Mouse (Mus musculus) midbrain, embryonic 13.5 days (tissue): ENCODE measurements at regions not wholly inside any gene's neighbourhood (a gene's known extent, or its start where the extent isn't known, plus 50 kb on each side); places are given as distances from the start of the nearest gene placed in this dataset.

Source experiments
- ATAC-seq: fragments of 200-750 bp; cut with Nextera tagmentation; 2 replicates; pipeline ENCODE4 v1.8.0; 2017; ENCODE audit warnings: mild to moderate bottlenecking, moderate TSS enrichment, moderate library complexity
- H3K27ac ChIP-seq: fragments of 300-500 bp; sonication (generic); 2 replicates; pipeline ENCODE4 v1.5.1; 2015; ENCODE audit warnings: inconsistent platforms, mild to moderate bottlenecking, moderate library complexity
- H3K27me3 ChIP-seq: fragments of 300-500 bp; sonication (generic); 2 replicates; pipeline ENCODE4 v1.6.1; 2015; ENCODE audit warnings: mild to moderate bottlenecking, inconsistent platforms
- H3K36me3 ChIP-seq: fragments of 300-500 bp; sonication (generic); 2 replicates; pipeline ENCODE4 v1.6.1; 2015; ENCODE audit warnings: mild to moderate bottlenecking, inconsistent platforms
- H3K4me1 ChIP-seq: fragments of 300-500 bp; sonication (generic); replicated peaks from 2 replicates; pipeline ENCODE4 v1.6.1; 2015; ENCODE audit warnings: inconsistent platforms
- H3K4me2 ChIP-seq: fragments of 300-500 bp; sonication (generic); replicated peaks from 2 replicates; pipeline ENCODE4 v1.6.1; 2015; ENCODE audit warnings: moderate library complexity, mild to moderate bottlenecking, inconsistent platforms
- H3K4me3 ChIP-seq: fragments of 300-500 bp; sonication (generic); replicated peaks from 2 replicates; pipeline ENCODE4 v1.5.1; 2015; ENCODE audit warnings: mild to moderate bottlenecking, inconsistent platforms
- H3K9ac ChIP-seq: fragments of 300-500 bp; sonication (generic); replicated peaks from 2 replicates; pipeline ENCODE4 v1.6.1; 2015; ENCODE audit warnings: mild to moderate bottlenecking, inconsistent platforms
- H3K9me3 ChIP-seq: fragments of 300-500 bp; sonication (generic); 2 replicates; pipeline ENCODE4 v1.6.1; 2016; ENCODE audit warnings: mild to moderate bottlenecking, inconsistent platforms
- WGBS: fragments of 180-500 bp; shearing (Covaris S2); methylation state at CpG from one replicate; pipeline ENCODE4 v1.1.7; 2015; 5-methylcytosine and 5-hydroxymethylcytosine counted together

DNA sequence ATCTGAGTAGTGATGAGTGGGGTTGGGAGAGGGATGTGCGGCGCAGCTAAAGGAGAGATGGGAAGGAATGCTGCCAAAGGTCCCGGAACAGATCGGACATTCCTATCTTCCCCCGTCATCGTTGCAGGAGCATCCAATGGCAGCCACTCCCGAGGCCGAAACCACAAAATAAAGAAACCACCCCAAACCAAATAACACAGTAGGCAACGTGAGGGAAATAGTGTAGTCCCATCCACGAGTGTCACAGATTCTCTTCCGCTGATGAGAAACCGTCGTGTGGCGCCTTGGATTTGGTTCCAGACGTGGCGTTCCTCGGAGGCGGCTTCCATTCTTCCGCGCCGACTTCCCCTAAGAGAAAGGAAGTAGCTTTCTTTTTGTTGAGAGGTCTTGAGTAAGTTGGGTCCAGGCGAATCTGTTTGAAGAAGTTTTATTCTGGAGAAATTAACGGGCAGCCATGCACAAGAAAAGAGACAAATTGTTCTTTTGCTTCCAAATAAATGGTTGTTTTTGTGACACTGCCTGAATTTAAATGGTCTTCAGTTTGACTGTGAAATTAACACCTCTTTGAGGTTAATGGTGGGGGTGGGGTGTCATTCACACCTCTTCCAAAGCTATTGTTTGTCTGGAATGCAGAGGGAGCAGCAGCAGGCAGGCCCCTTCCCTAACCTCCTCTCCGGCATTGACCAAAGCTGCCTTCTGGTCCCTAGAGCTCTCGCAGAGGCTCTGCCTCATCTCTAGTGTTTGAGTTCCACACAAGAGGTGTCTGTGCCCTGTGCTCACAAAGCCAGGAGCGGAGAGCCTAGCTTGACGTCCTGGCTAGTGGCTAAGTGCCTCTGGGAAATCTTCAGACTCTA, 88.3 kb upstream of the Eomes start:
- Histone ChIP-seq H3K9ac (peak overlapping the region; percentile 36; the same call in 1 of the 2 replicates), H3K4me1 (peaks cover 8% of the 10 kb centered on the region; the same call in 1 of the 2 replicates), H3K36me3 (no peaks in the 10 kb centered on the region), H3K4me2 (peak overlapping the region; percentile 49), H3K4me3 (peak overlapping the region; percentile 30), H3K9me3 (no peaks in the 10 kb centered on the region), H3K27me3 (peaks cover 39% of the 10 kb centered on the region), H3K27ac (no peak overlapping the region)
- no peak for ATAC-seq
- WGBS = 8% methylated on average over 27 of the region's 27 CpGs

DNA sequence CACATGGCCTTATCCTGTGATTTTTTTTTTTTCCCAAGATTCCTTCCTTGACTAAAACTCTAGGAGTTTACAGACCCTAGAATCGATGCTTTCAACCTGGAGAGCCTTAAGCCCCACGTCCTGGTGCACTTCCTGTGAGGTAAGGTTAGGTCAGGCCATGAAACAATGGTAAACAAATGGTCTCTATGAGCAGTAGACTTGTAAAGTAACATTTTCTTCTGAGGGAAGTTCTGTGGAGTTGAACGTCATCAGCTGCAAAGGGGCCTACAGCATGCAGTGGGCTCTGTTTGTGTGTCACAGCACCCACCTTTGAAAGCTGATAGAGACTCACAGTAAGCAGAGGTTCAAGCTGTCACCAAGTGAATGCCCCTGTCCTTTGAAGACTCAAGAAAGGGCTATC, 87.3 kb upstream of the Eomes start:
- no peak for ATAC-seq
- no peak overlapping the region for H3K4me2 ChIP-seq
- H3K9me3 ChIP-seq = no peaks in the 10 kb centered on the region
- no peak overlapping the region for H3K4me3 ChIP-seq
- peaks cover 39% of the 10 kb centered on the region for H3K27me3 ChIP-seq
- no peaks in the 10 kb centered on the region for H3K36me3 ChIP-seq
- WGBS = 80% methylated on average over 3 of the region's 3 CpGs
- H3K9ac ChIP-seq = no peak overlapping the region
- H3K4me1 ChIP-seq = peaks cover 8% of the 10 kb centered on the region; the same call in 1 of the 2 replicates
- no peak overlapping the region for H3K27ac ChIP-seq

DNA sequence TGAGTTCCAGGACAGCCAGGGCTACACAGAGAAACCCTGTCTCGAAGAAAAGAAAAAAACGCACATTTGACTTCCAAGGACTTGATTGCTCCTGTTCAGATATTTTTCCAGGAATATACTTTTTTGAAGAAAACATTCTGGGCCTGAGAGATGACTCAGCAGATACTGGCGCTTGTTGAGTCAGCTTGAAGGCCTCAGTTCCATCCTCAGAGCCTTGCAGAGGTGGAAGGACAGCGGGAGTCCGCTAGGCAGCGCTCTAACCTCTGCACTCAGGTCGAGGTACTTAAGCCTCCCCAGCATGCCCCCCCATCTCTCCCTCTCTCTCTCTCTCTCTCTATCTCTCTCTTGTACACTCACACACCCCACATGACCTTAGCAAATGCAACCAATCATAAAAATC, 86.3 kb upstream of the Eomes start:
- WGBS = 77% methylated on average over 7 of the region's 7 CpGs
- Histone ChIP-seq H3K4me3 (no peak overlapping the region), H3K9me3 (no peaks in the 10 kb centered on the region), H3K4me2 (no peak overlapping the region), H3K27ac (no peak overlapping the region), H3K9ac (no peak overlapping the region), H3K36me3 (no peaks in the 10 kb centered on the region), H3K27me3 (peaks cover 38% of the 10 kb centered on the region), H3K4me1 (peaks cover 8% of the 10 kb centered on the region; the same call in 1 of the 2 replicates)
- ATAC-seq = no peak

DNA sequence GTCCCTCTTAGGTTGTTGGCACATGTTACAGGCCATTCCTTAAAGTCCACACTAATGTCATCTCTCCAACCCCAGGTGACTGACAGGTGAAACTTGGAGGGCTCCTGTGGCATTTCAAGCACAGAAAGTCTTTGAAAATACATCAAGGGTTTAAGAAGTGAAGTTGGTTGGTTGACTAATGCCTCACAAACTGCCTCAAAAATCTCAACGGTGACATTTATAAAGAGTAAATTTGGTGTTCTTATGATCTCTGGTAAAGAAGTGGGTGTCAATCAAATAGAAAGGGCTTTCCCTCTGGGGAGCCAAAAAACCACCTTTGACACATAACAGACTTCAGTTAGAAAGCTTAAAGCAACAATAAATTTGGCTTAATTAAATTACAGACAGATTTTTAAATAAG, 85.2 kb upstream of the Eomes start:
- Histone ChIP-seq H3K4me2 (no peak overlapping the region), H3K27ac (no peak overlapping the region), H3K27me3 (peaks cover 28% of the 10 kb centered on the region), H3K36me3 (no peaks in the 10 kb centered on the region), H3K9ac (no peak overlapping the region), H3K4me1 (peaks cover 8% of the 10 kb centered on the region; the same call in 1 of the 2 replicates), H3K4me3 (no peak overlapping the region), H3K9me3 (no peaks in the 10 kb centered on the region)
- WGBS = 86% methylated on average over 1 of the region's 1 CpGs
- no peak for ATAC-seq

DNA sequence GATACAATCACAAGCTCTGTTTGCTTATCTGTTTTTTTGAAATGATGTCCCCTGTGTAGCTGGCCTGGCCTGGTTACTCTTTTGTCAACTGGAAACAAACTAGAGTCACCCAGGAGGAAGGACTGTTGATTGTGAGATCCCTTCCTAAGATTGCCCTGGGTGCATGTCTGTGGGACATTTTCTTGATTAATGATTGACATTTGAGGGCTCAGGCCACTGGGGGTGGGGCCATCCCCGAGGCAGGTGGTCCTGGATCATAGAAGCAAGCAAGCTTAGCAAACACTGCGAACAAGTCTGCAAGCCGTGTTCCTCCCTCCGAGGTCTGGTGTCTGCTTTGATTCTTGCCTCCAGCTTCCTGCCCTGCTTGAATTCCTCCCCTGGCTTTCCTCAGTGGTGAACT, 84.4 kb upstream of the Eomes start:
- no peaks in the 10 kb centered on the region for H3K36me3 ChIP-seq
- ATAC-seq = no peak
- no peaks in the 10 kb centered on the region for H3K9me3 ChIP-seq
- WGBS = 63% methylated on average over 4 of the region's 4 CpGs
- peaks cover 21% of the 10 kb centered on the region for H3K27me3 ChIP-seq
- no peak overlapping the region for H3K4me2 ChIP-seq
- no peak overlapping the region for H3K27ac ChIP-seq
- H3K4me1 ChIP-seq = peaks cover 8% of the 10 kb centered on the region; the same call in 1 of the 2 replicates
- H3K4me3 ChIP-seq = no peak overlapping the region
- no peak overlapping the region for H3K9ac ChIP-seq

DNA sequence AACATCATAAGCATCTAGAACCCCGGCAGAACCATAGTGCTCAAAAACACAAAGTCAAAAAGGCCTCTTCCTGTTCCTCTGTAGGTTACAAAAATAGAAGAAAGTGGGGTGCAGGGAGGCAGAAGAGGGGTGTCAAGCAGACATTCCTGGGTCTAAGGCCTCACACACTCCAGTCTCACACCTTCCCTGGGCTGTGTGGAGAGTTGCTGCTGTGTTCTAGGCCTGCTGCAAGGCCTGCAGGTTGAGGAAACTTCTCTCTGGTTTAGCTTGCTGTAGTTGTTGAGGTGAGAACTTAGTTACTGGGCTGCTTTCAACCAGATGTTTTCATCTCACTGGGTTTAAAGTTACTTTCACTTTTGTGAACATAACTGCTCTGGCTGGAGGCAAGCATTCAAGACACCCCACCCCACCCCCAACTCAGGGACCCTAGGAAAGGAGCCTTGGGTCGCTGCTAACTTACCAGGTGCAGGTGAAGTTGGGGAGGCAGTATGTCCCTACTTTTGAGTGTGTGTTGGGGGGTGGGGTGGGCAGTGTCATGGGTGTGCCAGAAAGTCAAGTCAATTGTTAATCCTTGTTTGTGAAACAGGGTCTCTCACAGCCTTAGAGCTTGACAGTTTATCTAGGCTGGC, 81.5 kb upstream of the Eomes start:
- no peak for ATAC-seq
- H3K9ac ChIP-seq = no peak overlapping the region
- H3K4me2 ChIP-seq = no peak overlapping the region
- no peak overlapping the region for H3K27ac ChIP-seq
- no peaks in the 10 kb centered on the region for H3K4me1 ChIP-seq
- no peak overlapping the region for H3K4me3 ChIP-seq
- H3K36me3 ChIP-seq = no peaks in the 10 kb centered on the region
- no peaks in the 10 kb centered on the region for H3K27me3 ChIP-seq
- WGBS = 76% methylated on average over 2 of the region's 2 CpGs
- no peaks in the 10 kb centered on the region for H3K9me3 ChIP-seq

DNA sequence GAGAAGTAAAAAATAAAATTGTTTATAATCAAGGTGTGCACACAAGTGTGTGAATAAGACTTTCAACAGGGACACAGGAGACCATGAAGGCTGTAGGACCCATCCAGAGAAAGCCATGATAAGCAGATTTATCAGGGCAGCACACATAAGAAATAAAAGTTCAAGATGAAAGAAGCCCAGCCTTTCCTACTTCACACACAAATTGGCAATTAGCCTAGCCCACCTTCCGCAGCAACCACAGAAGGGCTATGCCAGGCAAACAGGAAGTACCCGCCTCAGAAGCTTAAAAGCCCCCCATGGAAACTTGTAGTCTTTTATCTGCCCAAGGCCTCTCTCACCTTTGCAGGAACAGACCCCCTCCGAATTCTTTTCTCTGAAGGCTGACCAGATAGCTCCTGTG, 77.5 kb upstream of the Eomes start:
- Histone ChIP-seq H3K4me3 (no peak overlapping the region), H3K4me1 (no peaks in the 10 kb centered on the region), H3K9ac (no peak overlapping the region), H3K27ac (no peak overlapping the region), H3K9me3 (no peaks in the 10 kb centered on the region), H3K4me2 (no peak overlapping the region), H3K27me3 (no peaks in the 10 kb centered on the region), H3K36me3 (no peaks in the 10 kb centered on the region)
- WGBS = 89% methylated on average over 3 of the region's 3 CpGs
- ATAC-seq = no peak

DNA sequence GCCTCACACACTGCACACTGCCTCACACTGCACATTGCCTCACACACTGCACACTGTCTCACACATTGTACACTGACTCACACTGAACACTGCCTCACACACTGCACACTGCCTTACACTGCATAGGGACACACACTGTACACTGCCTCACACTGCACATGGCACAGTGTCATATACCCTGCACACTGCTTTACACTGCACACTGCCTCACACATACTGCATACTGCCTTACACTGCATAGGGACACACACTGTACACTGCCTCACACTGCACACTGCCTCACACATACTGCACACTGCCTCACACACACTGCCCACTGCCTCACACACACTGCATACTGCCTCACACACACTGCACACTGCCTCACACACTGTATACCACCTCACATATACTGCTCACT, 76.8 kb upstream of the Eomes start:
- H3K27ac ChIP-seq = no peak overlapping the region
- H3K27me3 ChIP-seq = no peaks in the 10 kb centered on the region
- no peaks in the 10 kb centered on the region for H3K36me3 ChIP-seq
- no peaks in the 10 kb centered on the region for H3K9me3 ChIP-seq
- peak; percentile 48; the same call in 1 of the 2 replicates for ATAC-seq
- H3K4me2 ChIP-seq = no peak overlapping the region
- H3K4me1 ChIP-seq = no peaks in the 10 kb centered on the region
- H3K4me3 ChIP-seq = no peak overlapping the region
- no peak overlapping the region for H3K9ac ChIP-seq

DNA sequence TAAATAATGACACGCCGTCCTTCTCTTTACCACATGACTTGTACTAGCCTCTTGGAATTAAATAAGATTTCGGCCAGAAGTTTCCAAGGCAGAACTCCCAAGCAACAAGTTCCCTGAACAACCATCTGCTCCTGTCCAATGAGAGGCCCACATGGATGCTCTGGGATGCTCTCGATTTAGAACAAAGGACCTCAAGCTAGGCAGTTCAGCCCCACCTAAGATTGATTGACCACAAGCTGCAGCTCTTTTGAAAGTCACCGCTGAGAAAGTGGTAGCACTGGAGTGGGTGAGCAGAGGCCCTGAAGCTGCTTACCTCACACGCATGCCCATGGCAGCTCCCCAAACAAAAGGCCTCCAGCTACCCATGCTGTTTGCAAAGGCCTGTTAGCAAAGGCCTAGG, 73.1 kb upstream of the Eomes start:
- H3K4me2 ChIP-seq = no peak overlapping the region
- H3K4me3 ChIP-seq = no peak overlapping the region
- WGBS = 67% methylated on average over 6 of the region's 6 CpGs
- H3K4me1 ChIP-seq = no peaks in the 10 kb centered on the region
- no peaks in the 10 kb centered on the region for H3K27me3 ChIP-seq
- H3K27ac ChIP-seq = no peak overlapping the region
- H3K36me3 ChIP-seq = no peaks in the 10 kb centered on the region
- H3K9me3 ChIP-seq = no peaks in the 10 kb centered on the region
- H3K9ac ChIP-seq = no peak overlapping the region
- no peak for ATAC-seq

DNA sequence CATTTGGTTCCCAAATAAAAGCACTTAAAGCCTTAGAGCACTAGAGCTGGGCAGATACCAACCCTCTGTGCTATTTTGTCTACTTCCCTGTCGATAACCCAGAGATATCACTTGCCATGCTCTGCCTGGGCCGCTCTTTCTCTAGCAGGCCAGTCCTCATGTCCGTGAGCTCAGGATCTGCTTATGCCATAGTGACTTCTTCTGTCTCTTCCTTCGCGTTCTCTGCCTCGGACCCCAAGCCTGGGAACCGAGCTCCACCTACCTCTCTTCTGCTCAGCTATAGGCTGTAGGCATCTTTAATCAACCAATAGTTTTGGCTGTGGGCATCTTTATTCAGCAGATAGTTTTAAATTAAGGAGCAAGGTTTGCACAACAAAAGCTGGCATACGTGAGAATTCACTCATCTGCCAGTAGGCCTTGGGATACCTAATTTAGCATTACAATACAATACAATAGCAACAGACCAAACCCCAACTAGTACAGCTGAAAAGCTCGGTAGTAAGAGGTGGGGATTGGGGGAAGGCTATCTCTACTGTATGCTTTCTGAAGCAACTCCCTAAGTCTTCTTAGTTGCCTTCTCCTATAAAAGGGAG, 72.0 kb upstream of the Eomes start:
- H3K27me3 ChIP-seq = no peaks in the 10 kb centered on the region
- no peak for ATAC-seq
- no peak overlapping the region for H3K27ac ChIP-seq
- no peak overlapping the region for H3K9ac ChIP-seq
- 56% methylated on average over 9 of the region's 9 CpGs for WGBS
- no peaks in the 10 kb centered on the region for H3K4me1 ChIP-seq
- H3K4me3 ChIP-seq = no peak overlapping the region
- H3K9me3 ChIP-seq = no peaks in the 10 kb centered on the region
- H3K4me2 ChIP-seq = no peak overlapping the region
- H3K36me3 ChIP-seq = no peaks in the 10 kb centered on the region

DNA sequence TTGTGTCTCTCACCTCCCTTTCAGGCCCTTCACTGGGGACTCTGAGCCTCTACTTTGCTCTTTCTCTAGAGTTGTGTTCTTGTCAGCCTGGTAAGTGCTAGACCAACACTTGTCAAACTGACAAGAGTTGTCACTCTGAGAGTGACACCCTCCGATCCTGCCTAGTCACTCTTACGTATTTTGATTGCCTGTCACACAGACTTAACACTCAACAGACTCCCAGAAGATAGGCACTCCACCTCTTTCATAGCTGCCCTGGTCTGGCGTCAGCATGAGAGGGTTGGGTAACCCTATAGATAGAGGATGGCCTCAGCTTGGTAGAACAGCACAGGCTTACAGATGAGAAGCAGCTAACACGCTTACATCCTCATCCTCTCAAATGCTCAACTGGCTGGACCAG, 62.0 kb upstream of the Eomes start:
- Histone ChIP-seq H3K36me3 (no peaks in the 10 kb centered on the region), H3K27ac (no peak overlapping the region), H3K9me3 (no peaks in the 10 kb centered on the region), H3K4me2 (no peak overlapping the region), H3K27me3 (no peaks in the 10 kb centered on the region), H3K9ac (no peak overlapping the region), H3K4me1 (no peaks in the 10 kb centered on the region), H3K4me3 (no peak overlapping the region)
- no peak for ATAC-seq
- 87% methylated on average over 4 of the region's 4 CpGs for WGBS

DNA sequence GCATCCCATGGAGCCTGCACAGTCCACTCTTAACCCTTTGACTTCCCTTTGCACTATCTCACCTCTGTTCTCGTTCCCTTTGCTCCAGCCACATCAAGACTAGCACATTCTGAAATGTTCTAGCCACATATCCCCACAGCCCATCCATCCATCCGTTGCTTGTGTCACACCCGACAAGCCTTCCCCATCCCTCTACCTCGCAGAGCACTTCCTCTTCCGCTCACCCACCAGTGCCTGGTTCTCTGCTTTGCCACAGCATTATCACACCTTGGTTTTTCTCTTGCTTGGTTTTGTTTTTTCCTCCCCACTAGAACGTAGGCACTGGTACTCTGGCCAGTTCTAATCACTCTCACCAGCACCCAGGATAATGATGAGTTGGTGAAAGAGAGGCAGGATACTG, 61.5 kb upstream of the Eomes start:
- WGBS = 88% methylated on average over 6 of the region's 6 CpGs
- no peak overlapping the region for H3K4me3 ChIP-seq
- no peaks in the 10 kb centered on the region for H3K4me1 ChIP-seq
- ATAC-seq = no peak
- no peak overlapping the region for H3K27ac ChIP-seq
- H3K36me3 ChIP-seq = no peaks in the 10 kb centered on the region
- H3K9ac ChIP-seq = no peak overlapping the region
- H3K27me3 ChIP-seq = no peaks in the 10 kb centered on the region
- no peaks in the 10 kb centered on the region for H3K9me3 ChIP-seq
- no peak overlapping the region for H3K4me2 ChIP-seq
